In genomic region chr12:91315026-91315425, GRCm38 (mm10) we compare ENCODE assay signal across 14 mouse cellular contexts.
DNase-seq lines count a peak whose midpoint lies in the region.
"Had no signal": no experiment of that assay in that cellular context is flagged by ENCODE, and none has a peak within 500 bp of the region (broad histone marks: within the 10 kb centered on the region; RNA-seq: fewer than 3 reads in every experiment).

No protein-coding gene starts in this region.

- peak; percentile 69 for DNase-seq in gastrocnemius, adult 18-20 months (ENCODE audit: low spot score)
- DNase-seq in gastrocnemius, postnatal 10 days, result no peak
- peak; percentile 26 to 33 for DNase-seq in gastrocnemius, adult 8-10 months (ENCODE audit: low spot score in 2 of 2)
- no peak for DNase-seq in gastrocnemius, postnatal 4 days (ENCODE audit: low spot score in 2 of 2)
- no peak for DNase-seq in retina, embryonic 14.5 days (ENCODE audit: low spot score)
- DNase-seq: adrenal gland, adult 8-10 months; adrenal gland, postnatal 14 days; adrenal gland, postnatal 36 days; B cell, adult 2 months; cerebellum, adult 11-12 months; cerebellum, adult 2 months; cerebellum, adult 9-10 months; cerebellum, postnatal 10 days; cerebellum, postnatal 25 days had no signal

Comparison
In these comparisons a context has a peak if more than half of its experiments do, and no peak if none do; other contexts are left out.
1. DNase-seq: peak in gastrocnemius, adult 18-20 months (single experiment) and gastrocnemius, adult 8-10 months (2 of 2); none in gastrocnemius, postnatal 10 days (single experiment), gastrocnemius, postnatal 4 days (0 of 2) and retina, embryonic 14.5 days (single experiment).